Mouse (Mus musculus): ENCODE data around the gene A630095N17Rik. TPM values are rescaled to one million over a fixed set of nuclear protein-coding genes. Genes with fewer than 3 reads are reported as not detected.
A peak's percentile ranks its signal among the peaks of the same experiment; 100 is the strongest.

Gene A630095N17Rik
- polyA plus RNA-seq, 1 experiment from 2014 or later: not detected

DNA sequence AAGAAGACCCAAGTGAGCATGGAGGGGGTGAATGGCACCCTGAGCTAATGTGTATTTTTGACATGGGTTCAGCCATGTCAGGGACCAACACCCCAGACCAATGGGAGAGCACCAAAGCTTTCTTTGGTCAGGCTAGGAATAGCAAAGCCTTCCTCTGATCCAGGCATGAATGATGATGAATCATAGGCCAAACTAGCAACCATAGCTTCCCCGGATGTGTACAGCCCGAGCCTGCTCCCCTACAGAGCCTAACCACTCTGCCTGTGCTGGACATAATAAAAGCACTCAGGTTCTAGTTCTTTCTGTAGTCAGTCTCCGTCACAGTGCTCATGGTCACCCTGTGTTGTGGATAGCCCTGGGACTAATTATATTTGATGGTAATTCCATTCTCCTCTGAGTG, 10.4 kb downstream of the A630095N17Rik start:
- WGBS: 69% methylated on average over 3 of the region's 3 CpGs
- Histone ChIP-seq H3K4me1 (replicated peaks) (peaks cover 23% of the 10 kb centered on the region), H3K4me3 (no peak overlapping the region), H3K27me3 (replicated peaks) (peaks cover 59% of the 10 kb centered on the region), H3K27ac (ENCODE audit: poor library complexity, severe bottlenecking) (no peak overlapping the region), H3K4me2 (no peak overlapping the region), H3K9me3 (replicated peaks) (no peaks in the 10 kb centered on the region), H3K9ac (no peak overlapping the region), H3K36me3 (no peaks in the 10 kb centered on the region)
- no peak for ATAC-seq (ENCODE audit: insufficient number of reproducible peaks, low FRiP score)

DNA sequence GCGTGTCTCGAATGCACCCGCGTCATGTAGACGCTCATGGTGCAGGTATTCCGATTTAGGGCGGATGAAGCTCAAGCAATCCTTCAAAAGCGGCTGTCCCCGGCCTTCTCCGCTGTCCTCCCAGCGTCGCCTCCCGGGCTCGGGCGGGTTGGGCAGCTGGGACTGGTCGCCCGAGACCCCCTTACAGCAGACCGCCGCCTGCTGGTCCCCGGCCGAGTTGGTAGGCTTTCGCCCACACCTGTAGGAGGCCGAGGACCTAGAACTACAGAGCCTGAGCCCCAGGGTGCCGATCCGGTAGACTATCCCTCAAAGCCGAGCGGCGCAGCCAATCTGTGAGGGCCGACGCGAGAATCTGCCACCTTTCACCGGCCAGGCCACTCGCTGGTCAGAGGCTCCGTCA, 12.4 kb downstream of the A630095N17Rik start, which contains the start of gene Tuba4a:
Tuba4a (minus strand) TSS at position 335 of the 400 bp plus-strand sequence.
- peak within 1 kb of the TSS; percentile 99 for H3K4me2 ChIP-seq
- peaks cover 67% of the 10 kb centered on the region for H3K27me3 ChIP-seq (replicated peaks)
- 1% methylated on average over 34 of the region's 34 CpGs for WGBS
- H3K4me1 ChIP-seq (replicated peaks): peaks cover 20% of the 10 kb centered on the region
- no peaks in the 10 kb centered on the region for H3K9me3 ChIP-seq (replicated peaks)
- H3K9ac ChIP-seq: peak within 1 kb of the TSS; percentile 70
- peaks cover 17% of the 10 kb centered on the region for H3K36me3 ChIP-seq
- H3K4me3 ChIP-seq: peak within 1 kb of the TSS; percentile 66
- ATAC-seq (ENCODE audit: insufficient number of reproducible peaks, low FRiP score): peak; percentile 18
- H3K27ac ChIP-seq (ENCODE audit: poor library complexity, severe bottlenecking): peak within 1 kb of the TSS; percentile 49; the same call in 1 of the 2 replicates

DNA sequence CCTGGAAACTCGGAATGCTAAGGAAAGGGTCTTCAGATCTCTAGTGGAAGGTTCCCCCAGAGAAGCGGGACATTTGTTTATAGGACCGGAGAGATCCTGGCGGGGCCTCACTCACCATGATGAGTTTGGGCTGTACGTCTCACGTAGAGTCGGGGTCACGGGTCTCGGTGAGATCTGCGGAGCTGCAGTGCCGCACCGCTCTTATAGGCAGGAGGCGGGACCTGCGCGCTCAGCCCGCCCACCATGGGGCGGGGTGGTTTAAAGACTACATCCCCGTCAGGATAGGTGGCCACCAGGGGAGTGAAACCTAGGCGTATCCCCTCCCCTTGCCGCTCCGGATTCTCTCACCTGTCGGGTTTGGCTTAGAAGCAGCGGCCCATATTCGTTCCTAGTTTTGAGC, 12.8 kb downstream of the A630095N17Rik start:
- Histone ChIP-seq H3K27ac (ENCODE audit: poor library complexity, severe bottlenecking) (no peak overlapping the region), H3K4me2 (peak overlapping the region; percentile 99), H3K4me1 (replicated peaks) (peaks cover 20% of the 10 kb centered on the region), H3K36me3 (peaks cover 22% of the 10 kb centered on the region), H3K9me3 (replicated peaks) (no peaks in the 10 kb centered on the region), H3K27me3 (replicated peaks) (peaks cover 67% of the 10 kb centered on the region), H3K4me3 (peak overlapping the region; percentile 66), H3K9ac (peak overlapping the region; percentile 70)
- ATAC-seq (ENCODE audit: insufficient number of reproducible peaks, low FRiP score): peak; percentile 93
- WGBS: under 1% methylated on average over 24 of the region's 24 CpGs

GRCm38 (mm10) chr1:75218227-75219001, 13.5 kb downstream of the A630095N17Rik start:
- peak overlapping the region; percentile 99 for H3K4me2 ChIP-seq
- H3K36me3 ChIP-seq: peaks cover 28% of the 10 kb centered on the region
- H3K9me3 ChIP-seq (replicated peaks): no peaks in the 10 kb centered on the region
- H3K4me1 ChIP-seq (replicated peaks): peaks cover 20% of the 10 kb centered on the region
- WGBS: under 1% methylated on average over 38 of the region's 38 CpGs
- peak overlapping the region; percentile 66 for H3K4me3 ChIP-seq
- H3K27me3 ChIP-seq (replicated peaks): peaks cover 67% of the 10 kb centered on the region
- H3K9ac ChIP-seq: peak overlapping the region; percentile 70
- peak; percentile 83 for ATAC-seq (ENCODE audit: insufficient number of reproducible peaks, low FRiP score)
- H3K27ac ChIP-seq (ENCODE audit: poor library complexity, severe bottlenecking): peak overlapping the region; percentile 49; the same call in 1 of the 2 replicates

DNA sequence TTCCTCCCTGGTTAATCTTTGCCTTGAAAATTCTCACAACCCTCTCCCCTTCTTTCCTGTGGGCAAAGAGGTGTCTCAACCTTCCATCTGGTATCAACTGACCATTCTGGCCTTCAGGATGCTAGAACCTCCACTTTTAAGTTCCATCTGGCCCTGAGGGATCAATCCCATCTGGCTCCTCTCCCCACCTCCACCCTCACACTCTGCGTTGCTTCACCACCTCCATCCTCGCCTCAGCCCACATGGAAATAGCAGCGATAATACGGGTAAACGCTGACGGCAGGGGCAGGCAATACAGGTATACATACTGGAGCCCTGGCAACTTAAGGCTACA, 14.0 kb downstream of the A630095N17Rik start:
- Histone ChIP-seq H3K4me2 (peak overlapping the region; percentile 99), H3K4me3 (peak overlapping the region; percentile 66), H3K27ac (ENCODE audit: poor library complexity, severe bottlenecking) (no peak overlapping the region), H3K9me3 (replicated peaks) (no peaks in the 10 kb centered on the region), H3K27me3 (replicated peaks) (peaks cover 66% of the 10 kb centered on the region), H3K9ac (peak overlapping the region; percentile 70), H3K4me1 (replicated peaks) (peaks cover 23% of the 10 kb centered on the region), H3K36me3 (peaks cover 34% of the 10 kb centered on the region)
- no peak for ATAC-seq (ENCODE audit: insufficient number of reproducible peaks, low FRiP score)
- 1% methylated on average over 6 of the region's 6 CpGs for WGBS

DNA sequence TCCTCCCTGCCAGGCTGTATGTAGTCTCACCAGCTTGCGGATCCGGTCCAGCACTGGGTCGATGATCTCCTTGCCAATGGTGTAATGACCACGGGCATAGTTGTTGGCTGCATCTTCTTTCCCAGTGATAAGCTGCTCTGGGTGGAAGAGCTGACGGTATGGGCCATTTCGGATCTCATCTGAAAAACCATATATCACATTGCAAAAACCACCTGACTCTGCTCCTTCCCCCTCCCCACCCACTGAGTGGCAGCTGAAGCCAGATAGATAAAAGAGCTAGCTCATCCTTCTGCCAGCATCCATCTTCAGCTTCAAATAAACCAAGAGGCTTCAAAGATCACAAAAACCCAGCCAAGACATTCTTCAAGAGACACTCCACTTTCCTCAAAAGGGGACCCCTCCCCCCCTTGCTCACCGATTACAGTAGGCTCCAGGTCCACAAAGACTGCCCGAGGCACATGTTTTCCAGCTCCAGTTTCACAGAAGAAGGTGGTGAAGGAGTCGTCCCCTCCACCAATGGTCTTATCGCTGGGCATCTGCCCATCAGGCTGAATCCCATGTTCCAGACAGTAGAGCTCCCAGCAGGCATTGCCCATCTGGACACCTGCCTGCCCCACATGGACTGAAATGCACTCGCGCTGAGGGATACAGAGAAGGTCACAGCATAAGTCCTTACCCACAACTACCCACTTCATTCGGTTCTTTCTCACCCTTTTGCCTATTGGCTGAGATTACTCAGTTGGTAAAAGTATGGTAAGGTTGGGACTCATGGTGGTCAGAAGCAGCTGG, 14.9 kb downstream of the A630095N17Rik start:
- Histone ChIP-seq H3K27me3 (replicated peaks) (peaks cover 57% of the 10 kb centered on the region), H3K9ac (no peak overlapping the region), H3K9me3 (replicated peaks) (no peaks in the 10 kb centered on the region), H3K4me1 (replicated peaks) (peaks cover 30% of the 10 kb centered on the region), H3K4me2 (peak overlapping the region; percentile 99), H3K4me3 (0 out of 2 replicates have a peak overlapping the region, but pooled peaks have one; percentile 0), H3K36me3 (peaks cover 41% of the 10 kb centered on the region), H3K27ac (ENCODE audit: poor library complexity, severe bottlenecking) (no peak overlapping the region)
- WGBS: 69% methylated on average over 13 of the region's 13 CpGs
- no peak for ATAC-seq (ENCODE audit: insufficient number of reproducible peaks, low FRiP score)

DNA sequence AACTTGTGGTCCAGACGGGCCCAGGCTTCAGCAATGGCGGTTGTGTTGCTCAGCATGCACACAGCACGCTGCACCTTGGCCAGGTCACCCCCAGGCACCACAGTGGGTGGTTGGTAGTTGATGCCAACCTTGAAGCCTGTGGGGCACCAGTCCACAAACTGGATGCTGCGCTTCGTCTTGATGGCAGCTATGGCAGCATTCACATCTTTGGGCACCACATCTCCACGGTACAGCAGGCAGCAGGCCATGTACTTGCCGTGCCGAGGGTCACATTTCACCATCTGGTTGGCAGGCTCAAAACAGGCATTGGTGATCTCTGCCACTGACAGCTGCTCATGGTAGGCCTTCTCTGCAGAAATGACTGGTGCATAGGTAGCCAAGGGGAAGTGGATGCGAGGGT, 16.1 kb downstream of the A630095N17Rik start:
- Histone ChIP-seq H3K27me3 (replicated peaks) (peaks cover 46% of the 10 kb centered on the region), H3K9ac (no peak overlapping the region), H3K36me3 (peaks cover 45% of the 10 kb centered on the region), H3K4me2 (no peak overlapping the region), H3K9me3 (replicated peaks) (no peaks in the 10 kb centered on the region), H3K4me1 (replicated peaks) (peaks cover 38% of the 10 kb centered on the region), H3K27ac (ENCODE audit: poor library complexity, severe bottlenecking) (no peak overlapping the region), H3K4me3 (no peak overlapping the region)
- WGBS: 93% methylated on average over 9 of the region's 9 CpGs
- ATAC-seq (ENCODE audit: insufficient number of reproducible peaks, low FRiP score): no peak

DNA sequence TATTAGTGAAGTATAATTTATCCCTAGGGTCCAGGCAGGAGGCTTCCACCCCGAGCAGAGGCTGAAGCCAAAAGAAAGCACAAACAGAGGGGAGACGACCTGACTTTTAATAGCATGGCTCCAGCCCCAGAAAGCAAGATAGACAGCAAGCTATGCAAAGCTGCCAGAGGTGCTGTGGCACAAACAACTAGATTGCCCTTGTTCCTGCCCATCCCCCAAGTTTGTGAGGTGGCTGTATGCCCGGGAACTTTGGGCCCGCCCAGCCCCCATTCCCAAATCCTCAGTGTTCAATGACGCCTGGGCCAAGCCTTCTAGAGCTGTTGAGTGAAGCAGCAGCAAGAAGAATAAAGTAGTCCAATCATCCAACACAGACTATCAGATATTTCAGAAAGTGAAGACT, 17.0 kb downstream of the A630095N17Rik start:
- H3K9ac ChIP-seq: no peak overlapping the region
- 71% methylated on average over 5 of the region's 5 CpGs for WGBS
- H3K4me3 ChIP-seq: no peak overlapping the region
- peaks cover 41% of the 10 kb centered on the region for H3K4me1 ChIP-seq (replicated peaks)
- H3K9me3 ChIP-seq (replicated peaks): no peaks in the 10 kb centered on the region
- no peak overlapping the region for H3K27ac ChIP-seq (ENCODE audit: poor library complexity, severe bottlenecking)
- no peak for ATAC-seq (ENCODE audit: insufficient number of reproducible peaks, low FRiP score)
- peaks cover 45% of the 10 kb centered on the region for H3K36me3 ChIP-seq
- no peak overlapping the region for H3K4me2 ChIP-seq
- peaks cover 37% of the 10 kb centered on the region for H3K27me3 ChIP-seq (replicated peaks)

GRCm38 (mm10) chr1:75214442-75214841, 17.5 kb downstream of the A630095N17Rik start:
- H3K4me1 ChIP-seq (replicated peaks): peaks cover 41% of the 10 kb centered on the region
- H3K9me3 ChIP-seq (replicated peaks): no peaks in the 10 kb centered on the region
- H3K36me3 ChIP-seq: peaks cover 45% of the 10 kb centered on the region
- peaks cover 36% of the 10 kb centered on the region for H3K27me3 ChIP-seq (replicated peaks)
- H3K9ac ChIP-seq: no peak overlapping the region
- ATAC-seq (ENCODE audit: insufficient number of reproducible peaks, low FRiP score): no peak
- H3K27ac ChIP-seq (ENCODE audit: poor library complexity, severe bottlenecking): no peak overlapping the region
- H3K4me3 ChIP-seq: no peak overlapping the region
- 72% methylated on average over 2 of the region's 2 CpGs for WGBS
- no peak overlapping the region for H3K4me2 ChIP-seq

- H3K27me3 ChIP-seq (replicated peaks): peaks cover 40% of the 10 kb centered on the region
- no peaks in the 10 kb centered on the region for H3K9me3 ChIP-seq (replicated peaks)
- no peak overlapping the region for H3K9ac ChIP-seq
- H3K36me3 ChIP-seq: peaks cover 45% of the 10 kb centered on the region
- H3K4me1 ChIP-seq (replicated peaks): peaks cover 37% of the 10 kb centered on the region
- H3K27ac ChIP-seq (ENCODE audit: poor library complexity, severe bottlenecking): no peak overlapping the region
- no peak for ATAC-seq (ENCODE audit: insufficient number of reproducible peaks, low FRiP score)
- 80% methylated on average over 7 of the region's 7 CpGs for WGBS
- no peak overlapping the region for H3K4me2 ChIP-seq
- no peak overlapping the region for H3K4me3 ChIP-seq
These were observed 18.8 kb downstream of the A630095N17Rik start for GRCm38 (mm10) chr1:75213096-75213495.

GRCm38 (mm10) chr1:75212542-75212941, 19.4 kb downstream of the A630095N17Rik start:
- no peaks in the 10 kb centered on the region for H3K9me3 ChIP-seq (replicated peaks)
- H3K36me3 ChIP-seq: peaks cover 45% of the 10 kb centered on the region
- H3K27me3 ChIP-seq (replicated peaks): peaks cover 34% of the 10 kb centered on the region
- H3K27ac ChIP-seq (ENCODE audit: poor library complexity, severe bottlenecking): no peak overlapping the region
- H3K9ac ChIP-seq: no peak overlapping the region
- 91% methylated on average over 4 of the region's 4 CpGs for WGBS
- no peak for ATAC-seq (ENCODE audit: insufficient number of reproducible peaks, low FRiP score)
- no peak overlapping the region for H3K4me3 ChIP-seq
- peaks cover 32% of the 10 kb centered on the region for H3K4me1 ChIP-seq (replicated peaks)
- H3K4me2 ChIP-seq: no peak overlapping the region

Measured in heart, embryonic 12.5 days (tissue).